Mouse (Mus musculus) left cerebral cortex, adult 8-10 months (tissue): ENCODE data around the gene Ankrd35. TPM values are rescaled to one million over a fixed set of nuclear protein-coding genes. Genes with fewer than 3 reads are reported as not detected.
"Not testable (repeated sequence)": the region's sequence is repeated elsewhere in the genome, so short reads cannot be mapped to it uniquely, and the experiment has no call there.

ENCODE experiments used
- DNase-seq, 2 experiments: peaks; one replicate each; pipeline ENCODE4 v3.0.0; 2022; ENCODE audit warnings: low spot score in 2 of 2
- total RNA-seq, 4 experiments: library from RNA; stranded (reverse); gene quantifications; 2 replicates each; pipeline ENCODE4 v1.2.4; 2022

The Ankrd35 gene
- total RNA-seq, 4 experiments from 2014 or later: 7.2 to 9.0 (median 8.6) TPM

- no peak for DNase-seq
Measured at GRCm38 (mm10) chr3:96671519-96671918, 1.6 kb downstream of the Ankrd35 start.

- DNase-seq: no peak
Measured at GRCm38 (mm10) chr3:96673514-96673913, 3.6 kb downstream of the Ankrd35 start.

DNA sequence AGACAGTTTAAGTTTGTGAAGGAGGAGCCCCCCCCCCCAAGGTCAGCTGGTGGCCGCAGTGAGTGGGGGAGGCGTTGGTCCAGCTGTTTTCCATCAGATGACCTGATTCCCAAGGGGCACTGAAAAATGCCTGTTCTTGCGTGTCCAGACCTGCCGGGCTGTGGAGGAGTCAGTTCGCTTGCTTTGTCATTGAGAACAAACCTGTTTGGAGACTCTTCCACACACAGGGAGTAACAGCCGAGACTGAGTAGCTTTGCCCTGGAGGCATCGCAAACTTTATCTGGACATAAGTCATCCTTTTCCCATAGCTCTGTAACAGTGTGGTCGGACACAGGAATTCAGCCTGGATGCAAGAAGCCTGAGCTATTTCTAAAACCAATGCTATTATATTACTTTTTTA lies 4.5 kb downstream of the Ankrd35 start:
- DNase-seq: no peak

GRCm38 (mm10) chr3:96675171-96675570 lies 5.2 kb downstream of the Ankrd35 start:
- DNase-seq: no peak

- no peak for DNase-seq
Measured at GRCm38 (mm10) chr3:96675690-96676089, 5.8 kb downstream of the Ankrd35 start.

DNA sequence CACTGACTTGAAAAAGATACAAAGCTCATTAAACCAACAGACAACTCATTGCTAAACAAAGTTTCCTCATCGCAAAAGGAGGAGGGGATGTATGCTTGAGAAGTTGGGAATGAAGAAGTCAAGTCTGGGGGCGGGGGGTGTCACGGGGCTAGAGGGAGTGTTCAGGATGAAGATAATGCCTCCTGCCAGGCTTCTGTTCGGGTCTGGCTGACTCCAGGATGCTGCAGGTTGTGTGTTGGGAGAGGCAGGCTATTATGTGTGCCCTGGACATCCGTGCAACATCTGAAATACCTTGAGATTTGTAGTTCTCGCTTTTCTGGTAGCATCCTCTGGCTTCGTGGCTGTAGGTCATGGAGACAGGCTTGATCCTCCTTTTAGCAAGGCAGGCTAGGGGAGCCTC lies 8.5 kb downstream of the Ankrd35 start:
- no peak for DNase-seq

DNA sequence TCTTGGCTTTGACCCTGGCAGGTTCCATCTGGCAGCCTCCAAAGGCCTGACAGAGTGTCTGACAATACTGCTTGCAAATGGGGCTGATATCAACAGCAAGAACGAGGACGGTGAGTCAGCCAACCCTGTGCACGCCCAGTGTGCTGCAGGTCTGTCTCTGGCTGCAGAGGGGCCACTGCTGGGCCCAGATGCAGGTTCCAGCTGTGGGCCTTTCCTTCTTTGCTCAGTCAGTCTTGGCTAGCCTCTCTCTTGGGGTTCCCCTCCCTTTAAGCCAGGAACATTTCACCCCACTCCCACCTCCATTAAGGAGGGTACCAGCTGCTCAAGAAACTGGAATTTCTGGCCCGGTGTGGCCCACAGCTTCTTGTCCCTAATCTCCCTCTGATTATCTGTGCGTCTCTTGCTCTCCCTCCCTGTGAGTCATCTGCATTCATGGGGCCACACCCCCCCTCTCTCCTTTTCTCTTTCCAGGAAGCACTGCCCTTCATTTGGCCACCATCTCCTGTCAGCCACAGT lies 9.3 kb downstream of the Ankrd35 start:
- DNase-seq: no peak

DNA sequence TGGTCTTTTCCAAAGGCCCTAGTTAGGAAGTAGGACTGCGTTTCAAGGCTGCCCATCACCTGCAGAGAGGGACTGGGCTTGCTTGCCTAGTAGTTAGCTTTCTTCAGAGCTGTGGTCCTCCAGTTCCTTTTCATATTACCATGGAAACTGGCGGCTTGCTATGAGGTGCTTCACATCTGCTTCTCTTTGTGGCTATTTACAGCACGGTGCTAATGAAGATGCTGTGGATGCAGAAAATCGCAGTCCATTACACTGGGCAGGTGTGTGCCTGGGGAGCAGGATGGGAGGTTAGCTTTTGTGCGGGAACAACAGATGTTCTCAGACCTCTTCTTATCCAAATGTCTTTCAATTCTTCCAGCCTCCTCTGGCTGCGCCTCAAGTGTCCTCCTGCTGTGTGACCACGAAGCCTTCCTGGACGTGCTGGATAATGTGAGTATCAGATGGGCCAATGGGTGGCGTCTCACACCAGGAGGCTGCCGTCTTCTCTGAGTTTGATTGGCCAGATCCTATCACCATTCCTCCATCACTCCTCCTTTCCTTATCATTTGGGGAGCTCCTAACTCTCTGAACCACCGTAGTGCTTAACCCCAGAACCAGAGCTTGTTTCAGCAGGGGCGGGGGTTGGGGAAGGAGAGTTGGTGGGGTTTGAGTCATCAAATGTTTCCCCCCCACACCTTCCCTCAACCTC lies 10.5 kb downstream of the Ankrd35 start:
- DNase-seq: no peak

DNA sequence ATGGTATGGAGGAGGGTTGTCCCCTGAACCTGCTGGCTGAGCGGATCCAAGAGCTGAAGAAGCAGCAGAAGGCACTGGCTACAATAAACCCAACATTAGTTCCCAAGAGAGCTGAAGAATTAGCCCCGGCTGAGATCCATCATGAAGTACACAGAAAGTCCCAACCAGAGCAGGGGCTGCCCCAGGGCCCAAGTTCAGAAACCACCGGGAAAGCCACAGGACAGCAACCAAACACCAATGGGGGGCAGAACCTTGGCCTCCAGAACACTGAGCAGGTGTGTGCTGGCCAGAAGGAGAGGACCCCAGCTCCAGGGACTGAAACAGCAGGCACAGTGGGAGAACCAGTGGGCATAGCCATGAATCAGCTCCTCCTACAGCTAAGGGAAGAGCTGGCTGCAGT lies 13.6 kb downstream of the Ankrd35 start:
- DNase-seq: no peak

DNA sequence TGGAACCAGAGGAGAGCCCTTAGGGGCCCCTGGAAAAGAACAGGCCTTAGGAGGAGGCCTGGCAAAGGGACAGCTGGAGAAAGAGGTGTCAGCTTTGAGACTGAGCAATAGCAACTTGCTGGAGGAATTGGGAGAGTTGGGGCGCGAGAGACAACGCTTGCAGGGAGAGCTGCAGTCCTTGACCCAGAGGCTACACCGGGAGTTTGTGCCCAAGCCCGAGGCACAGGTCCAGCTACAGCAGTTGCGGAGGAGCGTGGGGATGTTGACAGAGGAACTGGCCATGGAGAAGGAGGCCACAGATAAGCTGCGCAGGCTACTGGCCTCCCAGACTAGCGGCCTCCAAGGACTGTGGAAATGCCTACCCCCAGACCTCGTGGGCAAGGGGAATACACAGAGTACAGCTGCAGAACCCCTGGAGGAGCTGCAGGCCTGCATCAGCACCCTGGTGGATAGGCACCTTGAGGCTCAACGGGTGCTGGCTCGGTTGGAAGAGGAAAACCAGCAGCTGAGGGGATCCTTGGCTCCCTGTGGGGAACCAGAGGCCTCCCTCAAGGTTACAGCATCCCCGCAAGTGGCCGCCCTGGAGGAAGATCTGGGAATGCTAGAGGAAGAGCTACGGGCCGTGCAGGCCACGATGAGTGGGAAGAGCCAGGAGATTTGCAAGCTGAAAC lies 14.4 kb downstream of the Ankrd35 start:
- DNase-seq: no peak

- DNase-seq: no peak
Measured at GRCm38 (mm10) chr3:96684822-96685156, 14.9 kb downstream of the Ankrd35 start.

DNA sequence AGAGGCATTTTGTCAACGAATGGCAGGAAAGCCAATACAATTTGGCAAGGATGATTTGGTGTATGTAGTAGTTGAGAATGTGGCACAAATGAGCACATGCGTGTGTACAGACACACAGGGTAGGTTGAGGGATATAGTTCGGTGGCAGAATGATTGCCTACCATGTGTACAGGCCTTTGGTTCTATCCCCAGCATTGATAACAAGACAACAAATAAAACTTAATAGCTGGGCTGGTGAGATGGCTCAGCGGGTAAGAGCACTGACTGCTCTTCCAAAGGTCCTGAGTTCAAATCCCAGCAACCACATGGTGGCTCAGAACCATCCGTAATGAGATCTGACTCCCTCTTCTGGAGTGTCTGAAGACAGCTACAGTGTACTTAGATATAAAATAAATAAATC lies 16.1 kb downstream of the Ankrd35 start:
- DNase-seq: not testable (repeated sequence)

- DNase-seq: no peak
Measured at GRCm38 (mm10) chr3:96688854-96689253, 18.9 kb downstream of the Ankrd35 start.

GRCm38 (mm10) chr3:96690298-96690697 lies 20.4 kb downstream of the Ankrd35 start:
- DNase-seq: no peak

DNA sequence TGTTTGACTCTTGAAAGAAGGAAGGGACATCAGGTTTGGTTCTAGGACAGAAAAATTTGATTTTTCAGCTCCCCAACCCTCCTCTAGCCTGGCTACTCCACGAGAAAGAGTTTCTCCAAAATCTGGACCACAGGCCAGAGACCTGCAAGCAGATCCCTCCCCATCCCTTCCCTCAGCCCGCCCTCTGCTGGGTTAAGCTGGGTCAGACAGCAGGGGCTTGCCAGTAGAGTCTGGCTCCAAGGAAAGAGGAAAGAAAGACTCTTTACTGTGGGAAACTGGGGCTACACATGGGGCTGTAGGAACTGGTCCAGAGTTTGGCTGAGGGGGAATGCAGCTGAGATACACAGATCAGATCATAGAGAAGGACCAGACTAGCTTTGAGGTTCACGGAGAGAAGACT lies 22.6 kb downstream of the Ankrd35 start:
- DNase-seq: no peak

DNA sequence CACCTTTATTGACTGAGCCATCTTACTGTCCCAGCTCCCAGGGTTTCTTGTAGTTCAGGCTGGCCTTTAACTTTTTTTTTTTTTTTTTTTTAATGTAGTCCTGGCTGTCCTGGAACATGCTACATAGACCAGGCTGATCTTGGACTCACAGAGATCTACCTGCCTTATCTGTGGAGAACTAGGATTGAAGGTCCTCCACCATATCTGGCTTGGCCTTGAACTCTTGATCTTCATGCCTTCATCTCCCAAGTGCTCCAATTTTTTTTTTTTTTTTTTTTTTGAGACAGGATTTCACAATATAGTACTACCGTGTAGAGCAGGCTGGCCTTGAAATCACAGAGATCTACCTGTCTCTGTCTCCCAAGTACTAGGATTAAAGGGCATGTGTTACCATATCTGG lies 23.6 kb downstream of the Ankrd35 start:
- no peak for DNase-seq

DNA sequence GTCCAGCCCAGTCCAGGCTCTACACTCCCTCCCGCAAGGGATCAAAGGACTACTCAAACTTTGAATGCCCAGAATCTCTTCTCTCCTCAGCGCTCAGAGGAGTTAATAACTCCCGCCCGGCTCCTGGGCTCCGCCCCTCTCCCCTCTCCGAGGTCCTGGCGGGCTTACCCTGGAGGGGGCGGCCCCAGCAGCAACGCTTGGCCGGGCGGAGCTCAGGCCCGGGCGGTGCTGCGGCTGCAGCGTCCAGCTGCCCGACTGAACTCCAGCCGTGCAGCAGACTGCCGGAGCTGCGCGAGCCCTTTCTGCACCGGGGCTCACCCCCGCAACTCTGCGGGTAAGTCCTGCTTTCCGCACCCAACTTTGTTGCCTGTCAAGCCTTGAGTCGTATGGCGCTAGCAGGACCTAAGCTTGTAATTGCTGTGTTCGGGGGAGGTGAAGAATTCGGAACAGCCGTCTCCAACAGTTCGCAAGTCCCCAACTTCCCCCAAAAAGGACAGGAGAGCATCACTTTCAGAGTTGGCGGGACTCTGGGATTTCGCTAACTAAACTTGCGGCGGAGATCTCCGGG lies 26.4 kb downstream of the Ankrd35 start, which contains the start of gene Pias3:
Gene Pias3, plus strand, starts transcription at position 187 of the 568 bp plus-strand sequence.
- DNase-seq: no peak

- DNase-seq: peak; percentile 62 to 78
Measured at GRCm38 (mm10) chr3:96696766-96697732, 27.1 kb downstream of the Ankrd35 start.

DNA sequence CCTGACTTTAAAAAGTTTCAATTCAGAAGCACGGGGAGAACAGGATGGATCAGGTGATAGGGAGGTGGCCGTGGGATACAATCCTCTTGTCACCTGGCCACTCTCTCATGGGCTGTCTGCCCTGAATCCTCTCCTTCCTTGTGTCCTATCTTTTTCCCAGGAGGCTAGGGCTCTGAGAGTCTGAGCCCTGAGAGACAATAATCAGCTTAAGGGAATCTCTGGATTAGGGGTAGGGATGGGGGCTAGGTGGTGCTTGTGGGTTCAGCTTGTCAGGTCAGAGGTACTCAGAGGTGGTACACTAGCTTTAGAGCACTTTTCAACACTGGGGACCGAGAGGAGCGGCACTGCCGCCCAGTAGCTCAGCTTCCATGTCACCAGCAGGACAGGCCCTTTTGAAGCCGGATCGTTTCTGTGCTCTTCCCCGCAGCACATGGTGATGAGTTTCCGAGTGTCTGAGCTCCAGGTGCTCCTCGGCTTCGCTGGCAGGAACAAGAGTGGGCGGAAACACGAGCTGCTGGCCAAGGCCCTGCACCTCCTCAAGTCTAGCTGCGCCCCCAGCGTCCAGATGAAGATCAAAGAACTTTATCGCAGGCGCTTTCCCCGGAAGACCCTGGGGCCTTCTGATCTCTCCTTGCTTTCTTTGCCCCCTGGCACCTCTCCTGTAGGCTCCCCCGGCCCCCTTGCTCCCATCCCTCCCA lies 29.2 kb downstream of the Ankrd35 start:
- peak in 1 of 2 experiments; percentile 65 for DNase-seq

- no peak for DNase-seq
Measured at GRCm38 (mm10) chr3:96700376-96700775, 30.4 kb downstream of the Ankrd35 start.

GRCm38 (mm10) chr3:96701003-96701402 lies 31.1 kb downstream of the Ankrd35 start:
- DNase-seq: no peak
